Comparison of ENCODE assay signal across 8 mouse cellular contexts in the genomic region with DNA sequence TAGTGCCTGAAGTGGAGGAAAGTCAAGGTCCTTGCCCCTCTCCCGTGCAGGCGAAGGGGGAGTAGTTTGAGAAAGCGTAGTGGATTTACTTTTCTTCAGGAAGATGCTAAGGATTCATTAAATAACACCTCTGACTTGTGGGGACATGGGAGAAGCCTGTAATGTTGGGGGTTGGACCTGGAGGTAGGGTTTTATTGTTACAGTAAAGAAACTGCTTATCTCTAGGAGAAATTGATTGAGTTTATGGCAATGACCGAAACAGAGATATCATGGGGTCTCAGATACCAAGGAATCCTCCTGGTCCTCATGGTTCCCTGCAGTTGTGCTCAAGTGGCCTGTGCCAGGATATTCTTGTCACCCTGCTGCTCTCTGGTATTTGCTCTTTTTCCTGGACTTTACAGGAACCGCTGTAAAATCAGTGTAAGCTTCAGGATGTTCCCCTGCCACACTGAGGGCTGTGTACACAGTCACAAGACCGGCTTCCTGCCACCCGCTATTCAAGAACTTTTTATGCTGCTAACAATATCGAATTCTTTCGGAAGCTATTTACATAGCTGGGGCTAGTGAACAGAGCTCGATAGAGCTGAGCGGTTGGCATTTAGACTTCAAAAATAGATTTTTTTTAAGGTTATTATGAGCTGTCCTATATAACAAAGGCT.
A peak's percentile ranks its signal among the peaks of the same experiment; 100 is the strongest.
DNase-seq lines count a peak whose midpoint lies in the region; ATAC-seq and TF ChIP-seq lines count a peak whose summit lies in the region.

No protein-coding gene starts in this region.

- H3K4me1 ChIP-seq in midbrain, embryonic 11.5 days (ENCODE audit: control insufficient read depth, insufficient read depth, low read length) = peaks cover 11% of the 10 kb centered on the region
- H3K4me1 ChIP-seq in midbrain, embryonic 10.5 days = peaks cover 32% of the 10 kb centered on the region
- H3K4me1 ChIP-seq in stomach, postnatal 0 days (replicated peaks; ENCODE audit: control insufficient read depth, insufficient read depth) = peaks cover 5% of the 10 kb centered on the region; the same call in 1 of the 2 replicates

- peak; percentile 26 for ATAC-seq in frontal cortex, adult (ENCODE audit: low TSS enrichment)
- ATAC-seq in midbrain, embryonic 11.5 days (ENCODE audit: low FRiP score) = peak; percentile 50; the same call in 1 of the 2 replicates
- peak; percentile 67; the same call in 1 of the 2 replicates for ATAC-seq in stomach, postnatal 0 days (ENCODE audit: low FRiP score, low TSS enrichment)

- no peaks in the 10 kb centered on the region for H3K36me3 ChIP-seq in midbrain, embryonic 11.5 days (ENCODE audit: control insufficient read depth, insufficient read depth, low read length)
- no peaks in the 10 kb centered on the region for H3K36me3 ChIP-seq in midbrain, embryonic 10.5 days
- no peaks in the 10 kb centered on the region for H3K36me3 ChIP-seq in stomach, postnatal 0 days (ENCODE audit: control insufficient read depth, insufficient read depth, low read length)

- no peak overlapping the region for H3K4me2 ChIP-seq in midbrain, embryonic 11.5 days
- peak overlapping the region; percentile 29; the same call in 1 of the 2 replicates for H3K4me2 ChIP-seq in stomach, postnatal 0 days (replicated peaks; ENCODE audit: low read depth)

- no peaks in the 10 kb centered on the region for H3K9me3 ChIP-seq in midbrain, embryonic 11.5 days (ENCODE audit: control insufficient read depth, low read length)
- no peaks in the 10 kb centered on the region for H3K9me3 ChIP-seq in midbrain, embryonic 10.5 days (replicated peaks)
- H3K9me3 ChIP-seq in stomach, postnatal 0 days (ENCODE audit: control insufficient read depth, low read length) = no peaks in the 10 kb centered on the region

- H3K4me3 ChIP-seq in midbrain, embryonic 11.5 days (ENCODE audit: low read depth, low read length) = no peak overlapping the region
- H3K4me3 ChIP-seq in midbrain, embryonic 10.5 days = no peak overlapping the region
- H3K4me3 ChIP-seq in stomach, postnatal 0 days (ENCODE audit: low read depth, low read length) = no peak overlapping the region

- no peaks in the 10 kb centered on the region for H3K27me3 ChIP-seq in midbrain, embryonic 11.5 days (ENCODE audit: control insufficient read depth, insufficient read depth, low read length)
- no peaks in the 10 kb centered on the region for H3K27me3 ChIP-seq in midbrain, embryonic 10.5 days (ENCODE audit: low read depth, poor library complexity, severe bottlenecking)
- H3K27me3 ChIP-seq in stomach, postnatal 0 days (ENCODE audit: control insufficient read depth, insufficient read depth, low read length) = no peaks in the 10 kb centered on the region

- TF ChIP-seq EP300 in stomach, postnatal 0 days (optimal IDR thresholded peaks at IDR 0.05) = no peak

- DNase-seq in frontal cortex, postnatal 25 days (ENCODE audit: low spot score in 2 of 2) = no peak
- DNase-seq in midbrain, embryonic 11.5 days (ENCODE audit: low spot score, missing footprints) = no peak
- no peak for DNase-seq in midbrain, embryonic 10.5 days (ENCODE audit: low spot score)
- DNase-seq in kidney, postnatal 14 days = peak; percentile 64
- DNase-seq in stomach, postnatal 0 days (ENCODE audit: low spot score) = peak; percentile 42
- DNase-seq in cerebellum, adult 9-11 months = no peak
- no peak for DNase-seq in right cerebral cortex, postnatal 10 days (ENCODE audit: low spot score in 2 of 2)

- no peak overlapping the region for H3K9ac ChIP-seq in midbrain, embryonic 11.5 days (ENCODE audit: low read length)
- H3K9ac ChIP-seq in stomach, postnatal 0 days (ENCODE audit: low read length) = no peak overlapping the region

- no peak for TF ChIP-seq CTCF in stomach, postnatal 0 days (IDR thresholded peaks at IDR 0.05; ENCODE audit: low read depth)

- no peak overlapping the region for H3K27ac ChIP-seq in midbrain, embryonic 11.5 days (ENCODE audit: low read depth, low read length)
- H3K27ac ChIP-seq in midbrain, embryonic 10.5 days (replicated peaks) = no peak overlapping the region
- 0 out of 2 replicates have a peak overlapping the region, but pooled peaks have one; percentile 2 for H3K27ac ChIP-seq in stomach, postnatal 0 days (replicated peaks)

- 66% methylated on average over 11 of the region's 11 CpGs for WGBS in midbrain, embryonic 11.5 days
- 69% methylated on average over 11 of the region's 11 CpGs for WGBS in midbrain, embryonic 10.5 days
- WGBS in stomach, postnatal 0 days = 38% methylated on average over 11 of the region's 11 CpGs

Comparison
In these comparisons a context has a peak if more than half of its experiments do, and no peak if none do; other contexts are left out.
1. DNase-seq: peak in kidney, postnatal 14 days (single experiment) and stomach, postnatal 0 days (single experiment); none in frontal cortex, postnatal 25 days (0 of 2), midbrain, embryonic 11.5 days (single experiment), midbrain, embryonic 10.5 days (single experiment), cerebellum, adult 9-11 months (single experiment) and right cerebral cortex, postnatal 10 days (0 of 2).
2. Peak in every context shown above with its lines, with median percentiles within 50 percentile points of each other: ATAC-seq.